Mouse (Mus musculus): ENCODE data around the gene Gpr39.

GRCm38 (mm10) chr1:125821101-125821500, 144.3 kb downstream of the Gpr39 start:
- TF ChIP-seq CTCF (IDR thresholded peaks at IDR 0.05; ENCODE audit: borderline replicate concordance, extremely low read depth, insufficient read depth, insufficient read length) (no peak), POLR2A (IDR thresholded peaks at IDR 0.05; ENCODE audit: borderline replicate concordance, extremely low read depth, insufficient read depth, insufficient read length, poor library complexity, severe bottlenecking) (no peak)

Data from brain, embryonic 14.5 days (tissue).